Mouse (Mus musculus) urinary bladder, postnatal 4 days (tissue): ENCODE data around the gene Nt5c3.
A peak's percentile ranks its signal among the peaks of the same experiment; 100 is the strongest.

Experiments used
- DNase-seq, 2 experiments: peaks; one replicate each; pipeline ENCODE4 v3.0.0; 2021 to 2022; ENCODE audit warnings: low spot score in 2 of 2

The Nt5c3 gene

GRCm38 (mm10) chr6:56923726-56924707, at the start of gene Nt5c3, which contains the start of gene Vmn1r4:
Gene Nt5c3 (minus strand): TSS chr6:56923932.
Gene Vmn1r4 (plus strand): TSS chr6:56924015.
- DNase-seq: peak; percentile 90 to 92

DNA sequence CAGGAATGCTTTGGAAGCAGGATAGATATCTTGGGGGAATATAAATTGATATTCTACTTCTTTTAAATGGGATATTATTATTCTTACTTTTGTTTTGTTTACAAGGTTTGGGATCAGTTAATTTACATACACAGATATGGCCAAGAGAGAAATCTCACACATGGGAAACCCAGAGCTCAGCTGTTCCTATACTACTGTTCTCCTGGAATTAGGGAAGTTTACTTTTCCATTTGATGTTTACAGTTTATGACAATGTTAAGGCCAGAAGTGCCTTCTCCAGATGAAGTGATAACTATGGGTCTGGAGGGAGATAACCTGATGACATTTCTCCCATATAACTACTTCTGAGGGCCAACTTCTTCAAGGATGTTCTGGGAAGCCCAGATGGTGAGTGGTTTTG, 46.2 kb upstream of the Nt5c3 start, which contains the start of gene Vmn1r5:
Gene Vmn1r5, plus strand, starts transcription at position 301 of the 400 bp plus-strand sequence.
- DNase-seq: no peak

DNA sequence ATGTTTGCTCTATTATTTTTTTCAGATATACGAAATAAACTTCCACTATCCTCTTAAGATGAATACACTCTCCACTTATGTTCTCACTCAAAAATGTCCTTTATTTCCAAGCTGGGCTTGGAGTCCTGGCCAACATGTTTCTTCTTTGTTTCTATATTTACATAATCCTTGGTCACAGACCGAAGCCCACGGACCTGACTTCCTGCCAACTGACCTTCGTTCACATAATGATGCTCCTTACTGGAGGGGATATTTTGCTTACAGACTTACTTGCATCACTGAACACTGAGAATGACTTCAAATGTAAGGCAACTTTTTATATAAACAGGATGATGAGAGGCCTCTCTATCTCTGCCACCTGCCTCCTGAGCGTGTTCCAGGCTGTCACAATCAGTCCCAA, 32.7 kb upstream of the Nt5c3 start:
- DNase-seq: no peak

- DNase-seq: no peak
Measured at GRCm38 (mm10) chr6:56934366-56934765, 10.6 kb upstream of the Nt5c3 start.

- no peak for DNase-seq
Measured at GRCm38 (mm10) chr6:56932464-56932863, 8.7 kb upstream of the Nt5c3 start.

GRCm38 (mm10) chr6:56931648-56932415, 8.1 kb upstream of the Nt5c3 start:
- no peak for DNase-seq

DNA sequence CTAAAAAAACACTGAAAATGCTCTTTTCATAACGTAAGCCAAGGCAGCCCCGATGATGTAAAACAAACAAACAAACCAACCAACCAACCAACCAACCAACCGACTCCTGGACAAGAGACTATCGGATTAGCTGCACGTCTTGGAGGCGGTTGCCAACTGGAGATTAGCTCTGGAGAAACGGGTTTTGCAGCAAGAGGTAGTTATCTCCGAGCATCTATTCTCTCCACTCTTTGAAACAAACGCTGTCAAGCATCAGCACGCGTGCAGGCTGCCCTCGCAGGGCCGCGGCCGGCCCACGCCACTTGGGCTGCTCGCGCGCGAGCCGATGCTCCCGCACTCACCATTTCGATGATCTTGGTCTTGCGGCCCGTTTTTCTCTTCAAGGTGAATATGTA, 404 bp downstream of the Nt5c3 start:
- no peak for DNase-seq

DNA sequence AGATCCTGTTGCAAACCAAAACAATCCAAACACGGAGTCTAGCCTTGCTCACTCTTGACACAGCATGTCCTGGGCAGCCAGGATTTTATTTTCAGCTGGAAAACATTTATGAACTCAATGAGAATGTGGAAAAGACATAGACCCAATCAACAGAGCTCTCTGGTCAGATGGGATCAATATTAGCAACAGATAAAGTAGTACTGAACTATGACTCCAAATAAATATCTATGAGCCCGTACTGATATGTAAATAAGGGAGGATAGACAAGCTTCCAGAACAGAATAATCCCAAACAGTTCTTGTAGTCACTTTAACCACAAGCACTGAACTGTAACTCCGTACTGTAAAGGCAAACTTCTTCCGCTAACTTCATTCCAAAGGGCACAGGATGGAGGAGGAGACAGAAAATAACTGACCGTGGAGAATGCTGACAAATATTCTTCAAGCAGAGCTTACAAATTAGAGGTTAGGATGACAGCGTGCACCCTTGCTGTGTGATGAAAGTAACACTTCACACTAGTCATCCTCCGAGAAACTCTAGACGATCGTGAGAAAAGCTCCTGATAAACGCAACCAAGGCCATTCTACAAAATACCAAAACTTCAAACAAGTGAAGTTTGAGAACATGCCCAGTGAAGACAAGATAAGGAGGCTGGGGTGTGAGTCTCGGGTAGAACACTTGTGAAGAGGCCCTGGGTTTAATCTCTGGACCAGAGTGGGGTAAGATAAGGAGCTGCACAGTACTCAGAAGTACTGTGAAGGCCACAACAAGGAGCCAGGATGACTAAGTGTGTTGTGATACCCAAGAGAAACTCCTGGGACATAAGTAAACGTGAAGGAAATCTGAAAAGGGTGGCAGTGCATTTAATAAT, 3.3 kb downstream of the Nt5c3 start:
- DNase-seq: no peak

DNA sequence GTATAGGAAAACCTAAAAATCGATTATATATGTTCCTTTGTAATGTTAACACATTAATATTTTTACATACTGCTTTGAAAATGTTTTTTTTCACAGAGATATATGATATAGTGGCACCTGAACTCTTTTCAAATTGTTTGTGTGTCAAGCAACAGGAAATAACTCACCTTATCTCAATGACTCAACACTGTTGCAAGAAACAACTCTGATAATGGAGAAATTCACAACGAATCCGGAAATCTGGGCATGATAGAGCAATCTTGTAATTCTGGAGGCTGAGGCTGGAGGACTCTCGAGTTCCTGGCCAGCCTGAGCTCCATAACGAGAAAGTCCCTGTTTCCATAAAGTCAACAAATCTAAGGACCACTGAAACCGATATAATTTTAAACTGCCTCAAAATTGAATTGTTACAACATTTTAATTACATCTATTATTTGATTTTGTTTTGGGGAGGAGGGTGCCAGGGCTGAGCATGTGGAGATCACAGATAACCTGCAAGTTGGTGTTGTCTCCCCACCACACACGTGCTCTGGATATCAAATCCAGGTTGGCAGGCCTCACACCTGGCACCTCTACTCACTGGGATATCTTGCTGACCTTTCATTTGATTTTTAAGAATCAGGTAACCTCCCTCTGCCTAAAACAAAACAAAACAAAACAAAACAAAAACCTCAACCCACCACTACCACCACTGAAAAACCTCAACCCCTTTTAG, 4.2 kb downstream of the Nt5c3 start:
- no peak for DNase-seq

- DNase-seq: no peak
Measured at GRCm38 (mm10) chr6:56917578-56918368, 6.0 kb downstream of the Nt5c3 start.

GRCm38 (mm10) chr6:56916279-56916678, 7.5 kb downstream of the Nt5c3 start:
- DNase-seq: no peak

DNA sequence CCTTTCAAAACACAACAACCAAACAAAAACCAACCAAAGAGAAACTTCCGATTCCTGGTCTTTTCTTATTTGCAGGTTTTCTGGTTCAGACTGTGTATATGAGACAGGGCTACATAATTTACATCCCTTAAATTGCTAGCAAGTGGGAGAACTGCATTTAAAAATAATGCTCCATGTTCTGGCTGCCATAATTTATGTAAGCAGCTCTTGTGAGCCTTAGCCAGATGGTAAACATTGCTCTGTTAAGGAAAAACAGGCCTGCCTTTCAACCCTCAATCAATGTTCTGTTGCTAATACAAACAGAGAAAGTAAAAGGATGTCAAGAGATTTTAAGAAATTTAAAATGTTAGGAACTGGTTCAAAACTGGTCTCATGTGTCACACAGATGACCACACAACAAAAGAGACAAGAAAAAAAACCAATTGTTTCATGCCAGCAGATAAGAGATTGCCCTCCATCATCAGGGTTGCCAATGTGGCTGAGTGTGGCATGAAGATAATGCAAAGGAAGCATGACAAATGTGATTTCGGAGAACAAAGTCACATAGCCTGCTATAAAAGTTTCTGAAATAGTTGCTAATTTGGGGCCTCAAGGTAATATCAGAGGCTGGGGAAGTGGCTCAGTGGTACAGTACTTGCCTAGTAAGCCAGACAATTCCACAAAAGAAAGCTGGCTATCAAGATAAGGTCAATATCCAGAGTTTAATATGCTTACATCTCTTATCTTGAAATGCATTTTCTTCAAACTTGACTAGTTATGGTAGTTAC, 10.5 kb downstream of the Nt5c3 start:
- no peak for DNase-seq

- DNase-seq: no peak
Measured at GRCm38 (mm10) chr6:56910910-56911309, 12.8 kb downstream of the Nt5c3 start.

DNA sequence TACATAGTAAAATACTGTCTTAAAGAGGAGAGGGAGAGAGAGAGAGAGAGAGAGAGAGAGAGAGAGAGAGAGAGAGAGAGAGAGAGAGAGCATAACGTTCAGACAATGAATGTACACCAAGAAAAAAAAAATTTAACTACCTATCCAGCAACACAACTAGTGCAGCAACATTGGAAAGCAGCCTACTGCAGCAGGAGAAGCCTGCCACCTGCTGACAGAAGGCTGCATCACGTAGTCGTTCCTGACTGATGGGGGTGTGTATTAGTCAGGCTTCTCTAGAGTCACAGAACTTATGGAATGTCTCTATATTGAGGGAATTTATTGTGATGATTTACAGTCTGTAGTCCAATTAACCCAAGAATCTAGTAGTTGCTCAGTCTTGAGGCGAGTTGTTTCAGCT, 14.8 kb downstream of the Nt5c3 start:
- DNase-seq: peak in 1 of 2 experiments; percentile 38

GRCm38 (mm10) chr6:56908397-56908796, 15.3 kb downstream of the Nt5c3 start:
- no peak for DNase-seq

- DNase-seq: no peak
Measured at GRCm38 (mm10) chr6:56907973-56908372, 15.8 kb downstream of the Nt5c3 start.

DNA sequence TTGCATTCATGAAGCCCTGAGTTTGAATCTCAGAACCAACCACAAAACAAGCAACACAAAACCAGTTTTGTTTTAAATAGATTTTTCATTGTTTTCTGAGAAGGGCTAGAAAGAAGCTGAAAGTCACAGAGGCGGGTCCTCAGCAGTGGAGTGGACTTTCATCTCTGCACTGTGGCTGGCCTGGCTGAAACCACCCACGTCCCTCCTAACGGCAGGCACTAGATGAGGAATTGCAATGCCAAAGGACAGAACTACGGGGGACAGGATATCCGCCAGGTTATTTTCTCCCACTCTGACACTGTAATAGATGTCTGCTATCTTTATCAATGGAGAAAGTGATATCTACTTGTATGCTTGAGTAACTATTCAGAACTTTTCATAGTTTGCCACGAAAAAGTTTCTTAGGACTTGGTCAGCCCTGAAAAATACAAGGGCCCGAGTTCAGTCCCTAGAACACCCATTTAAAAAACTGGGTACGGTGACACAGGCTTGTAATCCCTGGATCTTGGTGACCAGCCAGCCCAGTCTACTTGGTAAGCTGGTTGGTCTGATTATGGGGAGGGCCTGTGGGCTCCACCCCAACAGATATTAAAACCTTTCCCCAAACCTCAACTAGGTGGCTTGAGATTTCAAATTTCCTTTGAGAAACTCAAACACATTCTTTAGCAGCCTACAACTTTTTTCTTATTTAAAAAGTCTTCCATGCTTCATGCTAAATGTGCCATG, 17.4 kb downstream of the Nt5c3 start:
- DNase-seq: no peak

DNA sequence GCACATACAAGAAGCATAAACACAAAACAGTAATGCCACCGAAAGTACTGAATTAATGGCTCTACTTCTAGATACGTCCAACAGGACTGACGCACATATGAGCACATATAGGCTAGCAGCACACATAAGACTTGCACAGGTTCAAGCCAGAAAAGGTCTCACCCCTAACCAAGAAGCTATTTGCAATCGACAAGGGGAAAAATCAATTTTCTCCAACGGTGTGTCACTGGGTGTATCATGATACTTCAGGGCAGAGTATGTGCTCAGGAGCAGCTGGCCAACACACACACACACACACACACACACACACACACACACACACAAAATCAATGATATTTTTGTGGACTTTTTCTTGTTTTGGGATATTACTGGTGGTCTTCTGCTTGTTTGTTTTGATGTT, 18.2 kb downstream of the Nt5c3 start:
- no peak for DNase-seq

DNA sequence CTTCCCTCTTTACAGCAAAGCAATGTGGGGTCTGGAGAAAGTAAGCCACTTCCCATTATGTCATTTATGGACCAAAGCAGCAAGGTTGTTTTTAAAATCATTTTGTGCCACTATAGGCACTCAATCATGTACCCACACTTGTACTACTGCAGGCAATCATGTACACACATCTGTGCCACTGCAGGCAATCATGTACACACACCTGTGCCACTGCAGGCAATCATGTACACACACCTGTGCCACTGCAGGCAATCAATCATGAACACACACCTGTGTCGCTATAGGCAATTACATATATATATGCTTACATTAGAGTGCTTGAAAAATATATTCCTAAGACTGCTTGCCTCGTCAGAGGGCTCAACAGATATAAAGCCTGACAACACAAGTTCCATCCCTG, 18.8 kb downstream of the Nt5c3 start:
- no peak for DNase-seq
